Mouse (Mus musculus) cerebellum, postnatal 25 days (tissue): Measurements from ENCODE around the gene Dpp7.

ENCODE experiments used
- DNase-seq, 2 experiments: peaks; one replicate each; pipeline ENCODE4 v3.0.0; 2021; ENCODE audit warnings: mixed read lengths in 2 of 2

The Dpp7 gene

GRCm38 (mm10) chr2:25310180-25310579 is 46.0 kb downstream of the Dpp7 start:
- peak; percentile 63 to 64 for DNase-seq

DNA sequence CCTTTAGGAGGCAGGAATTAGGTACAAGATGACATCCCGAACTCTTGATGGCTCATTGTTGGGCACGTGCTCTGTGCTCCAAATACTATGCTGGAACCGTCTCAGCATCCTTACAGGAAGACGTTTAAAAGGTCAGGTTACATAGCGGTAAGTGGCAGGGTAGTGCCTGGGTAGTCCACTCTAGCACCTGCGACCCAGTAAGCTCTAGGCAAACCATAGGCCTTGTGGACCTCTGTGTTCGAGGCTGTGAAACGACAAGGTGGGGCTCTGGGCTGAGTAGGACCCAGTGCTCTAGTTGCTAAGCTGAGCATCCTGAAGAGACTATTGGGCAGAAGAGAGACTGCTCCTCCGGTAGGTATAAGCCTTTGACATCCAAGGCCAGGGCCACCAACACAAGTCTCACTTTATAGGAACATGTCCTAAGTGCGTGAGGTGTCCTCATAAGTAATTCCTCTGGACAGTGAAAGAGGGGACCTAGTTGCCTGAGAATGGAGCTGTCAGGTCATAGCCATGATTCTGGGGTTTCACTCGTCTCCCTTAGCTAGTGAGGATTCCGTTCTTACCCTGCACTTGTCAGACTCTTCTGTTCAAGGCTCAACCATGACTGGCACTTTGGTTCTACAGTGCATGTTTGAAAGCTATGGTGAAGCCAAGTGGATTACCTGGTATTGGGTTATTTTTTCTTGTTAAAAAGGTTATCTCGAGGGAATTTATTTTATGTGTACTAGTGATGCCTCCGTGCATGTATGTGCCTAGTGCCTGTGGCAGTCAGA is 50.4 kb downstream of the Dpp7 start:
- peak in 1 of 2 experiments; percentile 38 for DNase-seq

DNA sequence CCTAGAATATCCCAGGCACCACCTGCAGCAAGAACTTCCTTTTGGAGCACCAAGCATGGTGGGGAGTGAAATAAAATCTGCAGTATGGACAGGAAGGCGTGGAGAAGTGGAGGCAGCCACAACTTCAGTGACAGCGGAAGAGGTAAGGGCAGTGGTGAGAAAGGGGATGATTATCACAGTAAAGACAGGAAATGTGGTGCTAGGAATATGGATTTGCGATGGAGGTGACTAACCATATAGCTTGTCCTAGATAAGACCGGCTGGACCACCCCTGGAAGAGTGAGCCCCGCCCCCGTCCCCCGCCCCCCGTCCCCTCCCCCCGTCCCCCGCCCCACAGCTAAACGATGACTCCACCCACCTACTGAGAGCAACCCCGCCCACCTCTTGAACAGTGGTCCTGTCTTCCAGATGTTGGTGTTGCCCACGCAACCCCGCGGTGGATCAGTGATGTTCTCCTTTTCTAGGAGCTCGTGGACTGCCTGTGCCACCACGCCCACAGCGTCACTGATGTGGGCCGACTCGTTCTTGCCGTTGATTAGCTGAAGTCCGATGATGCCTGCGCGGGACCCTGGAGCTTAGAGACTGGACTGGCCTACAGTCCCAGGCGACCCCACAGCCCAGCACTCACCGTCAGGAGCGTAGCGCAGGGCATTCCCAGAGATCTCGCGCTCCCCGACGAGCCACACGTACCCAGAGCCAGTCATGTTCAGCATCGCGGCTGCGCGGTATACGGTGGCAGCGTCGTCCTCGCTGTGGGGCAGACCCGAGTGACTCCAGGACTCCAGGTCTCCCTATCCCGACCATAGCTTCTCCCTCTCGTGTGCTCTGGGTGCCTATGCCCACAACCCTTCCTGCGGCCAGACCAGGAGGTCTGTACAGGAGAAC is 51.3 kb downstream of the Dpp7 start:
- peak in 1 of 2 experiments; percentile 51 for DNase-seq

GRCm38 (mm10) chr2:25303931-25304656 is 52.1 kb downstream of the Dpp7 start:
- DNase-seq = peak; percentile 77 to 81

GRCm38 (mm10) chr2:25303452-25303851 is 52.7 kb downstream of the Dpp7 start:
- no peak for DNase-seq
